Mouse (Mus musculus) liver, embryonic 12.5 days (tissue): ENCODE results near the gene 4930470P17Rik. TPM values are rescaled to one million over a fixed set of nuclear protein-coding genes. Genes with fewer than 3 reads are reported as not detected.
"Not testable (repeated sequence)": the region's sequence is repeated elsewhere in the genome, so short reads cannot be mapped to it uniquely, and the experiment has no call there.

ENCODE experiments used
- ATAC-seq: fragments of 200-750 bp; cut with Nextera tagmentation; 2 replicates; pipeline ENCODE4 v1.8.0; 2017; ENCODE audit warnings: moderate number of reproducible peaks, mild to moderate bottlenecking, moderate library complexity
- H3K27ac ChIP-seq: fragments of 300-500 bp; sonication (generic); 2 replicates; pipeline ENCODE4 v1.5.1; 2016; ENCODE audit warnings: mild to moderate bottlenecking
- H3K27me3 ChIP-seq: fragments of 300-500 bp; sonication (generic); replicated peaks from 2 replicates; pipeline ENCODE4 v1.6.1; 2016; ENCODE audit warnings: mild to moderate bottlenecking, moderate library complexity
- H3K36me3 ChIP-seq: fragments of 300-500 bp; sonication (generic); 2 replicates; pipeline ENCODE4 v1.6.1; 2016; ENCODE audit warnings: mild to moderate bottlenecking, moderate library complexity
- H3K4me1 ChIP-seq: fragments of 300-500 bp; sonication (generic); 2 replicates; pipeline ENCODE4 v1.6.1; 2016
- H3K4me2 ChIP-seq: fragments of 300-500 bp; sonication (generic); 2 replicates; pipeline ENCODE4 v1.6.1; 2016; ENCODE audit warnings: mild to moderate bottlenecking, moderate library complexity
- H3K4me3 ChIP-seq: fragments of 300-500 bp; sonication (generic); 2 replicates; pipeline ENCODE4 v1.5.1; 2016; ENCODE audit warnings: mild to moderate bottlenecking, moderate library complexity
- H3K9ac ChIP-seq: fragments of 300-500 bp; sonication (generic); 2 replicates; pipeline ENCODE4 v1.6.1; 2016; ENCODE audit warnings: mild to moderate bottlenecking, moderate library complexity
- H3K9me3 ChIP-seq: fragments of 300-500 bp; sonication (generic); replicated peaks from 2 replicates; pipeline ENCODE4 v1.6.1; 2016; ENCODE audit warnings: mild to moderate bottlenecking, moderate library complexity
- WGBS: fragments of 180-500 bp; shearing (Covaris S2); methylation state at CpG from one replicate; pipeline ENCODE4 v1.1.7; 2016; ENCODE audit not compliant: insufficient replicate concordance; 5-methylcytosine and 5-hydroxymethylcytosine counted together
- polyA plus RNA-seq: library from polyadenylated mRNA; unstranded; fragments of >200 nt; fragmentation: Nextera tagmentation; extraction: Ambion mirVana; gene quantifications from 2 replicates; pipeline ENCODE4 v1.2.1, GENCODE M21; 2016

4930470P17Rik gene
- not detected in 2 replicates for polyA plus RNA-seq

DNA sequence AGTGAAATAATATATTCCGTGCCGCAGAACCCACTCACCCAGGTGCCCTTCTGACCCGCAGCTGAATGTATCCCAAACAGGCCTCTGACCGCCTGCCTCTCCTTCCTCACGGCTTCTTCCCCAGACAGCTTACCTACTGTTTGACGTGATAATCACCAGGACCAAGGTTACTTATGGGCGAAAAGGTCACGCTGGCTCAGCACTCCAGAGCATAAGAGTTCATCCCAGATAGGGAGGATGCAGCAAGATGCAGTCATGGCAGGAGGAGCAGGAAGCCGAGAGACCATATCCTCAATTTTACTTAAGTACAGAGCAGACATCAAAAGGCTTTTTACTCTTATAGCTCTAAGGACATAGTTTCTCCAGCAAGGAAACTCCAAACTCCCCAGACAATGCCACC, at the start of gene 4930470P17Rik:
Gene 4930470P17Rik, minus strand, starts transcription at position 101 of the 400 bp plus-strand sequence.
- Histone ChIP-seq H3K4me1 (no peaks in the 10 kb centered on the region), H3K4me3 (no peak within 1 kb of the TSS), H3K4me2 (no peak within 1 kb of the TSS), H3K9me3 (peaks cover 22% of the 10 kb centered on the region), H3K9ac (no peak within 1 kb of the TSS), H3K27me3 (no peaks in the 10 kb centered on the region), H3K27ac (no peak within 1 kb of the TSS), H3K36me3 (no peaks in the 10 kb centered on the region)
- no peak for ATAC-seq
- 77% methylated on average over 9 of the region's 9 CpGs for WGBS

DNA sequence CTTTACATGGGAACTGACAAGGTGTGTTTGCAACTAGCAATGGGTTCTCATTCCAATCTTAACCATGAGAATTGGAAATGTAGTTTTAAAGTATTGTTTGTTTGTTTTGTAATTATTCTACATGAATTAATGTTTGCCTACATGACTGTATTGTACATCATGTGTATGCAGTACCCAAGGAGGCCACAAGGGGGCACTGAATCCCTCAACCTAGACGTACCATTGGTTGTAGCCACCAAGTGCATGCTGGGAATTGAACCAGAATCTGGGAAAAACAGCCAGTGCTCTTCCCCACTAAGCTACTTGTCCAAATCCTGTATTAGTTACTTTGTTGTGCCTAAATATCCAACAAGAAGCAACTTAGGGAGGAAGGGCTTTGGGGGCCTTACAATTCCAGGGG, 49.7 kb upstream of the 4930470P17Rik start:
- Histone ChIP-seq H3K4me2 (no peak overlapping the region), H3K27ac (no peak overlapping the region), H3K36me3 (no peaks in the 10 kb centered on the region), H3K27me3 (no peaks in the 10 kb centered on the region), H3K4me3 (no peak overlapping the region), H3K4me1 (no peaks in the 10 kb centered on the region), H3K9ac (no peak overlapping the region), H3K9me3 (peaks cover 9% of the 10 kb centered on the region; the same call in 1 of the 2 replicates)
- 65% methylated on average over 1 of the region's 1 CpGs for WGBS
- ATAC-seq: no peak

DNA sequence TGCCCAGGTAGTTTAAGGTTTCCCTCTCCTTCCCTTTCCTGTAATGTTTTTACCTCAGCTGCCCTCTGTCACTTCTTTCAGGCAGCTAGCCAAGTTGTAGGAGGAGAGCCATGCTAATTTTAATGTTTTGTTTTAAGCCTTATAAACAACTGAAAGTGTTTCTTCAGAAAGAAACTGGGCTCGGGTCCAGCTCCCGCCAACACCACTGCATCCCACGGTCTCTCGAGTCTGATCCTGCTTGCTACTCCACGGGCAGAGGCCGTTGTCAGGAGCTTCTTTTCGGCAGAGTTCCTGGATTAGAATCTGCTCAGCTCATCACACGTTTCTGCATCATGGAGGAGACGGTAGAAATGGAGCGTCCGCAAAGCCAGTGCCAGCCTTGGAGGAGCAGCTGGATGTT, 46.7 kb upstream of the 4930470P17Rik start:
- H3K9ac ChIP-seq: no peak overlapping the region
- no peak for ATAC-seq
- no peak overlapping the region for H3K27ac ChIP-seq
- H3K36me3 ChIP-seq: no peaks in the 10 kb centered on the region
- no peak overlapping the region for H3K4me2 ChIP-seq
- 70% methylated on average over 11 of the region's 11 CpGs for WGBS
- no peaks in the 10 kb centered on the region for H3K4me1 ChIP-seq
- H3K9me3 ChIP-seq: 0 out of 2 replicates have a peak, but pooled peaks cover 13% of the 10 kb centered on the region
- no peaks in the 10 kb centered on the region for H3K27me3 ChIP-seq
- H3K4me3 ChIP-seq: no peak overlapping the region

DNA sequence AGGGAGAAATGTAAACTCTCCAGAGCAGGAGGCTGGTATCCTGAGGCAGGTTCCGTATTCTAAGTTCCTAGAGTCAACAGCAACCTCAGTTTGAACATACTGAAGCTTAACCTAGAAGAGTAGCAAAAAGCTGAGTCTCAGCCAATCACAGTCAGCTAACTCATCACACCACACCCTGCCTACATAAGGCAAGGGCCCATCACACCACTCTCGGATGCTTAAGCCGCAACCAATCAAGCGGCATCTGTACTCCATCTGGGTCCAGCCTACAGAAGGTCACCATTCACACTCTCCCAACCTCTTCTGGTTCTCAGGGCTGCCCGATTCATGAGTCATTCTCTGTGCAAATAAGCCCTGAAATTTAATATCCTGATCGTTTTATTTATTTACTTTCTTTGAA, 44.4 kb upstream of the 4930470P17Rik start:
- Histone ChIP-seq H3K4me3 (no peak overlapping the region), H3K9ac (no peak overlapping the region), H3K4me2 (no peak overlapping the region), H3K4me1 (no peaks in the 10 kb centered on the region), H3K9me3 (0 out of 2 replicates have a peak, but pooled peaks cover 7% of the 10 kb centered on the region), H3K36me3 (no peaks in the 10 kb centered on the region), H3K27me3 (no peaks in the 10 kb centered on the region), H3K27ac (no peak overlapping the region)
- 80% methylated on average over 6 of the region's 6 CpGs for WGBS
- no peak for ATAC-seq

DNA sequence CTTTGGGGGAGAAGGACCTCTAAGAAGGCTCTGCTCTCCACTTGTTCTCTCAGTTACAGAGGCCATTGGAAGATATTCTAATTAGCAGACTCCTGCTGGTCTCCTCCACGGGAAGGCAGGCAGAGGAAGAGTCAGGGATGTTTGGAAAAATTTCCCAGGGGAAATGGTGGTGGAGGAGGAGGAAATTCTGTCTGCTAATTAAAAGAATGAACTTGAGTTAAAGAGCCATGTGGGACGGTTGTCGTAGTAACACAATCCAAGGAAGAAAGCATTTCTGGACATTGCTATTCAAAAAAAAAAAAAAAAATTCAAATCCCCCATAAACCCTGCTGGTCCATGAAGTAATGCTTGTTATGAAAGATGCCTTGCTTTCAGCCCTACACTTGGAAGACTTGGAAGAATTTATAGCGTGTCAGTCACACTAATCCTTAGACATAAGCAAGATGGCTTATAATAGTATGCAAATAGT, 40.6 kb upstream of the 4930470P17Rik start:
- Histone ChIP-seq H3K4me2 (no peak overlapping the region), H3K9ac (no peak overlapping the region), H3K27ac (no peak overlapping the region), H3K9me3 (0 out of 2 replicates have a peak, but pooled peaks cover 7% of the 10 kb centered on the region), H3K36me3 (no peaks in the 10 kb centered on the region), H3K4me1 (no peaks in the 10 kb centered on the region), H3K4me3 (no peak overlapping the region), H3K27me3 (no peaks in the 10 kb centered on the region)
- 49% methylated on average over 4 of the region's 4 CpGs for WGBS
- ATAC-seq: no peak

DNA sequence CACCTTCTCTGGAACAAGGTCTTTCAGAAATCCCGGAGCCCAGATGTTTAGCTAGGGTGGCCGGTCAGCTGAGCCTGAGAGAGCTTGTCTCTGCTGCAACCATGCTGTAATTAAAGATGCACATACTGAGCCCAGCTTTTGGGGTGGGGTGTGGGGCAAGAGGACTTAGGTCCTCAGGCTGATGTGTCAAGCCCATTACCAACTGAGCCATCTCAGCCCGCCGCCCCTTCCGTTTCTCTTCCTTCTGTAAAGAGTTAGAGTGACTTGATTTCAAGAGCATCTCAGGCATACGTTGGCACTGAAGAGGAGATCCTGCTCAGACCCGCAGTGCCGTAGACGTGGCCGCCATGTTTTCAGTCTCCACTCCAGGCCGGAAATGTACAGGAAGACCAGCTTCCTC, 38.5 kb upstream of the 4930470P17Rik start:
- 70% methylated on average over 11 of the region's 11 CpGs for WGBS
- H3K9ac ChIP-seq: no peak overlapping the region
- no peaks in the 10 kb centered on the region for H3K36me3 ChIP-seq
- no peak for ATAC-seq
- H3K27me3 ChIP-seq: no peaks in the 10 kb centered on the region
- H3K4me3 ChIP-seq: no peak overlapping the region
- 0 out of 2 replicates have a peak, but pooled peaks cover 3% of the 10 kb centered on the region for H3K9me3 ChIP-seq
- H3K4me1 ChIP-seq: no peaks in the 10 kb centered on the region
- H3K27ac ChIP-seq: no peak overlapping the region
- no peak overlapping the region for H3K4me2 ChIP-seq

DNA sequence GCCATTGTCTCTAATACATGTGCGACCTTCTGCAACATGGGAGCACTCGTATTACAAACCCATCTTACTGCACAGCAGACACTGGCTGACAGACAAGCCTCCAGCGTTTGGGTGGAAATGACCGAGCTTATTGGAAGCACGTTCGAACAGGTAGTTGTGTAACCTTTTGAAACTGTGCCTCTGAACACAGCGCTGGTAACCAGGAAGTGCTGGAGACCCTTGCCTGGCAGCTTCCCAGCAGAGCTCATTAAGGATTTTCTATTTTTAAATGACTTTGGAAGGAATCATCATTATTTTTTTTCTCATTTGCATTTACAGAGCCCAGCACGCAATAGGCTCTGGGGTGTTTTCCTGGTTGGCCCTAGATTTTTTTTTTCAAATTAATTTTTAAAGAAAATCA, 36.9 kb upstream of the 4930470P17Rik start:
- Histone ChIP-seq H3K4me3 (no peak overlapping the region), H3K27ac (no peak overlapping the region), H3K4me1 (no peaks in the 10 kb centered on the region), H3K36me3 (no peaks in the 10 kb centered on the region), H3K4me2 (no peak overlapping the region), H3K9me3 (peaks cover 3% of the 10 kb centered on the region; the same call in 1 of the 2 replicates), H3K27me3 (no peaks in the 10 kb centered on the region), H3K9ac (no peak overlapping the region)
- no peak for ATAC-seq
- 61% methylated on average over 8 of the region's 8 CpGs for WGBS

DNA sequence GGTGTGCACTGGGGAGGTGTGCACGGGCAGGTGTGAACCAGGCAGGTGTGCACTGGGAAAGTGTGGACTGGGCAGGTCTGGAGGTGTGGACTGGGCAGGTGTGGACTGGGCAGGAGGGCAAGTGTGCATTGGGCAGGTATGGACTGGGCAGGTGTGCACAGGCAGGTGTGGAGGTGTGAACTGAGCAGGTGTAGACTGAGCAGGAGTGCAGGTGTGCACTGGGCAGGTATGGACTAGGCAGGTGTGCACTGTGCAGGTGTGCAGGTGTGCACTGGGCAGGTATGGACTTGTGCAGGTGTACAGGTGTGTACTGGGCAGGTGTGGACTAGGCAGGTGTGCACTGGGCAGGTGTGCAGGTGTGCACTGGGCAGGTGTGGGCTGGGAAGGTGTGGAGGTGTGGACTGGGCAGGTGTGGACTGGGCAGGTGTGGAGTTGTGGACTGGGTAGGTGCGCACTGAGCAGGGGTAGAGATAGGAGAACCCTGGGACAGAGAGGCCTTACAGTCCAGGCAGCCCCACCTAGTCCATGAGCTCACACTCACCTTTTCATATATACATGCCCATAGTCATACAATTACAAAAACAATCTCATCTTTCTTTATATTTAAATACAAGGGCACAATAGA, 31.3 kb upstream of the 4930470P17Rik start:
- peaks cover 6% of the 10 kb centered on the region; the same call in 1 of the 2 replicates for H3K9me3 ChIP-seq
- H3K4me3 ChIP-seq: no peak overlapping the region
- no peaks in the 10 kb centered on the region for H3K36me3 ChIP-seq
- no peak overlapping the region for H3K4me2 ChIP-seq
- no peaks in the 10 kb centered on the region for H3K4me1 ChIP-seq
- no peak overlapping the region for H3K9ac ChIP-seq
- no peak overlapping the region for H3K27ac ChIP-seq
- H3K27me3 ChIP-seq: no peaks in the 10 kb centered on the region
- ATAC-seq: peak; percentile 15; the same call in 1 of the 2 replicates
- WGBS: 81% methylated on average over 2 of the region's 2 CpGs

DNA sequence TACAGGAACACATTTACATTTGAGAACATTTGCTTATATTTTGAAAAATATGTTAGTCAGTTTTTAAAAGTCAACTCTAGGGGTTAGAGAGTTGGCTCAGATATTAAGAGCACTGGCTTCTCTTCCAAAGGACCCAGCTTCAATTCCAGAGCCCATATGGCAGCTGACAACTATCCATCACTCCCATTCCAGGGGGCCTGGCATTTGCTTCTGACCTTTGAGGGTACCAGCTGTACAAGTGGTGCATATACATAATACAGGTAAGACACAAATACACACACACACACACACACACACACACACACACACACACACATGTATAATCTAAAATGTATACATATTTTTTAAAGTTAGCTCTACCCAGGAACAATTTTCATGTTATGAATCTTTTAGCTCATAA, 30.6 kb upstream of the 4930470P17Rik start:
- Histone ChIP-seq H3K36me3 (no peaks in the 10 kb centered on the region), H3K4me2 (no peak overlapping the region), H3K27me3 (no peaks in the 10 kb centered on the region), H3K4me3 (no peak overlapping the region), H3K27ac (no peak overlapping the region), H3K9ac (no peak overlapping the region), H3K9me3 (peaks cover 6% of the 10 kb centered on the region), H3K4me1 (no peaks in the 10 kb centered on the region)
- no peak for ATAC-seq

DNA sequence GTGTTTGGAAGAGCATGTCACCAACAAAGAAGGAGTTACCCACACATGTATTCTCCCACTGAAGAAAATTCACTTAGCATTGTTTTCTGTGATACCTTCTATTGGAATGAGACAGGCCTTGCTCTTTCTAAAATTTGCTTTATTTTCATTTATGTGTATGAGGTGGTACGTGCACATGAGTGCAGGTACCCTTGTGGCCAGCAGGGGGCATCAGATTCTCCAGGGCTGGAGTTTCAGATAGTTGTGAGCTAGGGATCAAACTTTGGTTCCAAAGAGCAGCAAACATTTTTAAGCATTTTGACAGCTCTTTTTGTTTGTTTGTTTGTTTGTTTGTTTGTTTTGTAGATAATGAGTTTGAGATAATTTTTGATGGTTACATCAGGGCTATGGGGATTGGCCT, 29.6 kb upstream of the 4930470P17Rik start:
- Histone ChIP-seq H3K27ac (no peak overlapping the region), H3K36me3 (no peaks in the 10 kb centered on the region), H3K4me1 (no peaks in the 10 kb centered on the region), H3K4me3 (no peak overlapping the region), H3K9me3 (peaks cover 3% of the 10 kb centered on the region), H3K9ac (no peak overlapping the region), H3K27me3 (no peaks in the 10 kb centered on the region), H3K4me2 (no peak overlapping the region)
- no peak for ATAC-seq
- WGBS: 70% methylated on average over 1 of the region's 1 CpGs

DNA sequence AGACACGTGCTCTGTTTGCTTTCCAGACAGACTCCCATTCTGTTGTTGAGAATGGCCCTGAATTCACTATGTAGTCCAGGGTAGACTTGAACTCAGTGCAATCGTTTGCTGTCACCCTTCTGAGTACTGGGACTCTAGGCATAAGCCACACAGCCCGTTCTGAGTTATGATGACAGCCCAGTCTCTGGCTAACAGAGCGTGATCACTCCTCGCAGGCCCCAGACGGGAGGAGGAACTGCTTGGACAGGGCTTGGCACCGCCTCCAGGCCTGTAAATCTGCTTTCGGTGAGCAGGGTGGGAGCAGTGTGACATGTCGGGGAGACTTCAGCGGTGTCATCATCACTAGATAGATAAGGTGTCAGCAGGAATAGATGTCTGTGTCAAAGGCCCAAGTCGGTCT, 28.7 kb upstream of the 4930470P17Rik start:
- 72% methylated on average over 11 of the region's 11 CpGs for WGBS
- no peak overlapping the region for H3K27ac ChIP-seq
- no peaks in the 10 kb centered on the region for H3K27me3 ChIP-seq
- no peak for ATAC-seq
- no peak overlapping the region for H3K4me3 ChIP-seq
- peaks cover 3% of the 10 kb centered on the region for H3K9me3 ChIP-seq
- no peaks in the 10 kb centered on the region for H3K4me1 ChIP-seq
- H3K36me3 ChIP-seq: no peaks in the 10 kb centered on the region
- no peak overlapping the region for H3K4me2 ChIP-seq
- H3K9ac ChIP-seq: no peak overlapping the region

DNA sequence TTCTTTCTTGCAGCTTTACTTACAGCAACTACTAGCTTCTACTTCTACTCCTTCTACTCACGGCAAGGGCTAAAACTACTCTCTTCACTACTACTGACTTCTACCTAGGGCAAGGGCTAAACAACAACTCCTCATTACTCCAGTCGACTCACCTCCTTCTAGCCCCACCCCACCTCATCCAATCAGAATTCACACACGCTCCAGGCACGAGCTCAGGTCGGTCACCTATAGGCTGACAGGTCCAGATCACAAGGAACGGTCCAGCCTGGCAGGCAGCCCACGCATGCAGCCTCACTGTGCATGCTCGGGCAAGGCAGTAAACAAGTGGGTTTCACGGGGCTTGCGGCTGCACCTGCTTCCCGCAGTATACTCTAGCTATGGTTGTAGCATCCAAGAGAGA, 26.2 kb upstream of the 4930470P17Rik start:
- WGBS: 77% methylated on average over 11 of the region's 11 CpGs
- H3K9ac ChIP-seq, H3K36me3 ChIP-seq, H3K4me3 ChIP-seq, H3K27me3 ChIP-seq, ATAC-seq, H3K4me1 ChIP-seq, H3K9me3 ChIP-seq, H3K27ac ChIP-seq, H3K4me2 ChIP-seq: not testable (repeated sequence)
